Mouse (Mus musculus) stomach, postnatal 0 days (tissue): ENCODE data around the gene Tnrc6a.

Experiments used
- CTCF ChIP-seq: IDR thresholded peaks from 2 replicates; pipeline ENCODE4 v1.5.1; 2016; ENCODE audit warnings: antibody characterized with exemption, low read depth, mild to moderate bottlenecking, moderate library complexity
- EP300 ChIP-seq: optimal IDR thresholded peaks from 2 replicates; pipeline ENCODE3; 2016; ENCODE audit warnings: antibody characterized with exemption

GRCm38 (mm10) chr7:123147787-123148186 lies 24.1 kb downstream of the Tnrc6a start:
- TF ChIP-seq CTCF, result no peak
- TF ChIP-seq EP300, result no peak
